Mouse (Mus musculus) embryonic fibroblast, embryonic 13.5 days (primary cell): ENCODE measurements around the gene Nepn. TPM values are rescaled to one million over a fixed set of nuclear protein-coding genes. Genes with fewer than 3 reads are reported as not detected.
A peak's percentile ranks its signal among the peaks of the same experiment; 100 is the strongest.

Experiments
- H3K27ac ChIP-seq: 2 replicates; pipeline ENCODE4 v1.5.1; 2012; ENCODE audit warnings: low read length, control low read depth, inconsistent platforms; ENCODE audit not compliant: insufficient read depth
- H3K4me1 ChIP-seq: 2 replicates; pipeline ENCODE4 v1.6.1; 2011; ENCODE audit warnings: low read length; ENCODE audit not compliant: control insufficient read depth, insufficient read depth
- H3K4me3 ChIP-seq: 2 replicates; pipeline ENCODE4 v1.5.1; 2011; ENCODE audit warnings: mild to moderate bottlenecking, control low read depth, low read length; ENCODE audit not compliant: insufficient read depth
- CTCF ChIP-seq: IDR thresholded peaks from 2 replicates; pipeline ENCODE4 v1.5.1; 2011; ENCODE audit warnings: mild to moderate bottlenecking, control low read depth, low read length, moderate library complexity, borderline replicate concordance; ENCODE audit not compliant: insufficient read depth
- POLR2A ChIP-seq: IDR thresholded peaks from 2 replicates; pipeline ENCODE4 v1.6.1; 2011; ENCODE audit warnings: low read depth, mild to moderate bottlenecking, control low read depth, low read length, moderate library complexity
- polyA plus RNA-seq: library from polyadenylated mRNA; stranded (reverse); fragments of >200 nt; gene quantifications from 2 replicates; pipeline ENCODE4 v1.2.4, GENCODE M21; 2011; ENCODE audit warnings: low read depth; ENCODE audit not compliant: missing spikeins, insufficient read length

Nepn gene
- polyA plus RNA-seq, 1 experiment: not detected

DNA sequence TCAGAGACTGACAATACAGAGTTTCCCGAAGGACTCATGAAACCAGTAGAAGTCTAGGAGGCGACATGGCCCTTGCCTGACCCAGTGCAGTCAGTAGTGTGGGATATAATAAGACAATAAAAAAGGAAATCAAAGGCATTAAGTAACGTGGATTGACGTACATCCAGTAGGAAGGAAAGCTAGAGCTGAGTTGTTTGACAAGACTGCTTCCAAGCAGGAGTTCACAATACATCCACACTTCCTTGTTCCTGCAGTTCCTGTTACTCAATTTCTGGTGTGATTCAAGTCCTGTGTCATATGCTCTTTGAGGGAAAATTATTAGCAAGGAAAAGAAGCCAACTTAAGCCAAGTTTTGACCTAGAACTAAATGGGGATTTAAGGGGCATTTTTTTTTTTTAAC, 30.6 kb downstream of the Nepn start:
- Histone ChIP-seq H3K27ac (peak overlapping the region; percentile 72), H3K4me1 (peaks cover 15% of the 10 kb centered on the region), H3K4me3 (peak overlapping the region; percentile 95)
- TF ChIP-seq CTCF (no peak), POLR2A (no peak)

DNA sequence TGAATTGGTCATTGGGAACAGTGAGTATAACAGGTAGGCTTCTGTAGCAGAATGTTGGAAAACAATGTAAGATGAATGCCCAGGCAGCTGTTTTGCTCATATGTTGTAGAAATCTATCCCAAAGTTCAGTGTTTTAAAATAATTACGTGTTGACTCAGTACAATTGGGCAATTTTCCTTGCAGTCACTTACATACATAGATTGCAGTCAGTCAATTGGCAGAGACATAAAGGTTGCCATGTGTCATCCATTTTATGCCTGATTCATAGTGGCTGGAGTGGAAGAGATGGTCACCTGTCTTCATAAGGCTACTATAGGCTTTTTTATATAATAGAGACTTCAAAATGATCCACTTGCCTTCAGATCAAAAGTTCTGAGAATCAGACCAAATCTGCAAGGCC, 31.8 kb downstream of the Nepn start:
- H3K4me3 ChIP-seq: no peak overlapping the region
- TF ChIP-seq CTCF: no peak
- TF ChIP-seq POLR2A: no peak

DNA sequence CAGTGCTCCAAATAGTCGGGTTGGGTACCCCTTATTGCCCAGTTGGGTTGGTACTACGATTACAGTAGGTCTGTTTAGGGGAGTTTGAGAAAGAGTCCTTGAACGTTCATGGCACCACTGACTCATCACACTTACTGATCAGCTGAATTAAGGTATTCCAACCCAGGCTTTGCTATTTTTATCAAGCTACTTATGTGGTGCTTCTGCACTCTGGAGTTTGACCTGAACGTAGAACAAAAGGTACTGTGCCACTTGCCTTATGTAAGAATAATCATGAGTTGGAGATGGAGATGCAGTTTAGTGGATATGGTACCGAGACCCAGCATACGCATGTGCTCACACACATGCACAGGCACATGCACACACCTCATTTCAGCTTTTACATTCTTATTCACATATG, 32.9 kb downstream of the Nepn start:
- peaks cover 12% of the 10 kb centered on the region for H3K4me1 ChIP-seq
- TF ChIP-seq POLR2A: no peak
- no peak for TF ChIP-seq CTCF
- H3K27ac ChIP-seq: no peak overlapping the region
- H3K4me3 ChIP-seq: no peak overlapping the region

More for the DNA sequence above, 31.8 kb downstream of the Nepn start:
- peaks cover 15% of the 10 kb centered on the region for H3K4me1 ChIP-seq
- H3K27ac ChIP-seq: 0 out of 2 replicates have a peak overlapping the region, but pooled peaks have one; percentile 14

DNA sequence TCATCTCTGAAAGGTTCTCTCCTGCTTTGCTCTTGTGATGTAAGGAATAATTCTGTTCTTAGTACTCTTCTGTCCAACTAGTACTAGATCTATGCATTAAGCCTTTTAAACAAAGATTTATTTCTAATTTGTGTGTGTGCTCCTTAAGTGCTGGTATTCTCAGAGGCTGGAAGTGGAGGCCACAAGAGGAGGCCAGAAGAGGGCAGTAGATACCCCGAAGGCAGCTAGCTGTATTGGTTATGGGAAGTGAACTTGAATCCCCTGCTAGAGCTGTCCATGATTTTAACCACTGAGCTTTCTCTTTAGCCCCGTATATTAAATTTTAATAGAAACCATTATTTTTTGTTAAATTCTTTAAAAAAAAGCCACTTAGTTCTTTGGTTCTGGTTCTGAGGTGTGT, 34.3 kb downstream of the Nepn start:
- no peak overlapping the region for H3K4me3 ChIP-seq
- TF ChIP-seq CTCF: no peak
- H3K4me1 ChIP-seq: peaks cover 8% of the 10 kb centered on the region
- no peak overlapping the region for H3K27ac ChIP-seq

DNA sequence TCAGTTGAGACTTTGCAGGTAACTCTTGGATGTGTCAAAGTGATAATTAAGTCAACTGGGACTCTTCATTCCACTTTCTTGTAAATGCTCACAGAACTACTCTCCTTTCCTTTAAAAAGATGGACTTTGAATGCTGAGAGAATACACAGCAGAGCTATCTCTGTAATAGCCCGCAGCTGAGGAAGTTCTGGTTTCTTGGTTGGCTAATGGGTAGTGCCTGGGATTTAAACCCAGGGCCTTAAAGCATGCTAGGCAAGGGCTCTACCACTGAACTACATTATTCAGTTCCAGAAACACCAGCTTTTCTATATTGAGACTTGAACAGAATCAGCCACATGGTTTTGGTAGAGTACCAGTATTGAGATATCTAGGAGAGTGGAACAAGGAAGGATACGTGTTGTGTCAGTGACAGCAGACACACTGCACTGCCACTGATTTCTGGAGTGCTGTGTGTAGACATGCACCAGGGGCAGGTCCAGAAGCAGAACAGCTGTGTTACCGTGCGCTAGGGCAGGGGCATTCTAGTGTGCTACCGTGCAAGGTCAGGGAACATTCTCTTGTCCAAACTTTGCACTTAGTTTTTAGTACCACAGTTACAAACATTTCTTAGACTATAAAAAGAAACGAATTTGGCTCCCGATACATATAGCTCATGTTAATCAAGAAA, 37.7 kb downstream of the Nepn start:
- Histone ChIP-seq H3K4me1 (peaks cover 3% of the 10 kb centered on the region), H3K4me3 (no peak overlapping the region), H3K27ac (no peak overlapping the region)
- no peak for TF ChIP-seq CTCF
- no peak for TF ChIP-seq POLR2A

DNA sequence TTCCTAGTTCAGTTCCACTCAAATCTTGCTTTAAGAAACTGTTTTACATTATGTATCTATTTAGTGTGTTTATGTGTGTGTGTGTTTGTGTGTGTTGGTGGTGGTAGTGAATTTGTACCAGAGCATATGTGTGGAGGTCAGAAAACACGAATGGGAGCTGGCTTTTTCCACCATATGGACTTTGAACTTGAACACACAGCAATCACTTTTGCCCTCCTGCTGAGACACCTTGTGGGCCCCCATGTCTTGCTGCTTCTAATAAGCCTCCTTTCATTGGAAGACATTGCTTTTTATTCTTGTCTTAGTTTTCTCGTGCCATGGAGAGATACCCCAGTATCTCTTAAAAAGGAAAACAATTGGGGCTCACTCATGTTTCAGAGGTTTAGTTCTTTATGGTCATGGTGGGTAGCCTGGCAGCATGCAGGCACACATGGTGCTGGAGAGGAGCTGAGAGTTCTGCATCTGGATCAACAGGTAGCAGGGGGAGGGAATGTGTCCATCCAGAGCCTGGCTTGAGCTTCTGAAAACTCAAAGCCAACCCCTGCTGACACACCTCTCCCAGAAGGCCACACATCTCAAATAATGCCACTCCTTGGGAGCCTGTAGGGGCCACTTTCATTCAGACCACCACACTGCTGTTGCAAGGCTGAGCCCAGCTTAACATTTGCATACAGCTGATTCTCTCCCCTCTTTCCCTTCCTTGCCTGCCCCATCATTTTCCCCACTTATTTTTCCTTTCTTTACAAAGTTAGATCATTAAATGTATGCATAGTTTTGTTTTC, 39.1 kb downstream of the Nepn start:
- no peak overlapping the region for H3K4me3 ChIP-seq
- no peak overlapping the region for H3K27ac ChIP-seq
- H3K4me1 ChIP-seq: no peaks in the 10 kb centered on the region
- TF ChIP-seq POLR2A: no peak
- TF ChIP-seq CTCF: no peak

DNA sequence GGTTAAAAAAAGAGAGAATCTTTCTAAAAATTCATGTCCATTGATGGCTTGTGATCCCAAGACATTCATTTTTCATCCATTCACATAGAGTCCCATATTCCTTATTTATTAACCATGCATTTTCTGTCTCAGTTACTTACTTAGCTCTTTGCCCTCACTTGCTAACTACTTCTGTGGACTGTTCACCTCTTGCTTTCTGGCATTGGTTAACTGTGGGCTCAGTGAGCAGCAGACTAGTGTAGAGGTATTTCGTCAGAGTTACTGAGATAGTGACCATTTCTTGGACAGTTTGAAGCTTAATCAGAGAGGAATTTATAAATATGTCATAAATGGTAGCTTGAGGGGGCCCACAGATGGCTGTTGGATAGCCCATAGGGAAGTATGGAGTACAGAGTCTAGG, 42.2 kb downstream of the Nepn start:
- TF ChIP-seq CTCF: no peak
- no peak for TF ChIP-seq POLR2A
- H3K4me1 ChIP-seq: no peaks in the 10 kb centered on the region
- no peak overlapping the region for H3K27ac ChIP-seq
- no peak overlapping the region for H3K4me3 ChIP-seq

DNA sequence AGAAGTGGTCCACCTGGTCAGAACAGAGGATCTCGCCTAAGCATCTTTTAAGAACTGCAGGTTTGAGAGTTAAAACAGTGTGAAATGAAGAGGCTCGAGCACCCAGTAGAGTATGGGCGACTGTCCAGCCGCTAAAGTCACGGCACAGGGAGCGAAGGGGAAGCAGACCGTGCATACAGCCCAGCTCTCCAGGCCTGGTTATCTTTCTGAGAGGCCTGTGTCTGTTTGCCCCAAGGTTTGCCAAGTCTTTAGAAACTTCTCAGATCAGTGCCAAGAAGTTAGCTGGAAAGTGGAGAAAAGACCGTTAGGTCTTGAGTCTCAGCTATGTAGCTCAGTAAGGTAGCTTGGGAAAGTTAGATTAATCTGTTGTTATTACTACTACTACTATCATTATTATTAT, 46.1 kb downstream of the Nepn start:
- Histone ChIP-seq H3K4me3 (no peak overlapping the region), H3K4me1 (no peaks in the 10 kb centered on the region), H3K27ac (no peak overlapping the region)
- TF ChIP-seq CTCF: no peak
- TF ChIP-seq POLR2A: no peak

Other genes with a start within 250 kb of the Nepn start
- not detected in 2 replicates for gene Ros1, start 193.7 kb upstream of the Nepn start, polyA plus RNA-seq
- gene Dcbld1, start 155.4 kb upstream of the Nepn start, polyA plus RNA-seq: 6.5 and 6.8 TPM in 2 replicates
- gene Gm26741, start 30.2 kb upstream of the Nepn start, polyA plus RNA-seq: not detected in 2 replicates
- 31.2 and 31.6 TPM in 2 replicates for gene Gopc, start 6.8 kb upstream of the Nepn start, polyA plus RNA-seq
- 74.9 and 81.5 TPM in 2 replicates for gene Nus1, start 28.6 kb downstream of the Nepn start, polyA plus RNA-seq